Mouse (Mus musculus) thymus, adult 2 months (tissue): ENCODE results near the gene Ndfip2.

Source experiments
- CTCF ChIP-seq: fragments of 200-500 bp; IDR thresholded peaks from 2 replicates; pipeline ENCODE4 v1.5.1; 2012; ENCODE audit warnings: mild to moderate bottlenecking, control low read depth, low read length, moderate library complexity, borderline replicate concordance; ENCODE audit not compliant: control insufficient read depth, poor library complexity, insufficient read depth; ENCODE audit errors: extremely low read depth
- POLR2A ChIP-seq: fragments of 200-500 bp; IDR thresholded peaks from 2 replicates; pipeline ENCODE4 v1.6.1; 2012; ENCODE audit warnings: mild to moderate bottlenecking, low read length, control low read depth, moderate library complexity; ENCODE audit not compliant: control insufficient read depth, poor library complexity, insufficient read depth; ENCODE audit errors: extremely low read depth

- TF ChIP-seq CTCF, result no peak
- no peak for TF ChIP-seq POLR2A
Observed at GRCm38 (mm10) chr14:105295820-105296582, 37.6 kb downstream of the Ndfip2 start.
